Mouse (Mus musculus): Measurements from ENCODE around the gene Fam102a. TPM values are rescaled to one million over a fixed set of nuclear protein-coding genes. Genes with fewer than 3 reads are reported as not detected.

Fam102a gene
- polyA plus RNA-seq, 1 experiment from 2014 or later, result 9.5 TPM

DNA sequence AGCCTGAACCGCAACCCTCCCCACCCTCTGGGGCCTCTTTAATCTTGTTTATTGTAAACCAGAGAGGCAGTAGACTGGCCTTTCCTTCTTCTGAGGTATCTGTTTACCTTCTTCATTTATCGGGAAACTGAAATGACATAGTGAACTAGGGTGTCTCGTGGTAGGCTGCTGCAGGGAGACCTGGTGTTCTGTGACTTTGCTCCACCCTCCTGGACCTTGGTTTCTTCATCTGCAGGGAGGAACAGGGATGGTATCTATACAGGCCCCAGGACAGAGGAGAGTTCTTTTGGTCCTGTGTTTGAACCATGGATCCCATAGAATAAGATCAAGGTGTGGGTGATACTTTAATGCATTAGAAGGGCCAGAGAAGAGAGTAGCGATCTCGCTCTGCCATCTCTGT is 16.1 kb downstream of the Fam102a start:
- 88% methylated on average over 5 of the region's 5 CpGs for WGBS
- Histone ChIP-seq H3K36me3 (no peaks in the 10 kb centered on the region), H3K9ac (no peak overlapping the region), H3K4me1 (replicated peaks) (peaks cover 35% of the 10 kb centered on the region), H3K4me2 (no peak overlapping the region), H3K4me3 (no peak overlapping the region), H3K9me3 (no peaks in the 10 kb centered on the region), H3K27me3 (no peaks in the 10 kb centered on the region), H3K27ac (replicated peaks) (no peak overlapping the region)
- ATAC-seq (ENCODE audit: low FRiP score, low read depth), result no peak

- WGBS, result 80% methylated on average over 7 of the region's 7 CpGs
- no peaks in the 10 kb centered on the region for H3K36me3 ChIP-seq
- no peak for ATAC-seq (ENCODE audit: low FRiP score, low read depth)
- H3K9me3 ChIP-seq, result no peaks in the 10 kb centered on the region
- H3K27ac ChIP-seq (replicated peaks), result no peak overlapping the region
- H3K4me2 ChIP-seq, result no peak overlapping the region
- peaks cover 39% of the 10 kb centered on the region for H3K4me1 ChIP-seq (replicated peaks)
- no peaks in the 10 kb centered on the region for H3K27me3 ChIP-seq
- H3K9ac ChIP-seq, result no peak overlapping the region
- no peak overlapping the region for H3K4me3 ChIP-seq
These were observed 18.5 kb downstream of the Fam102a start for GRCm38 (mm10) chr2:32553592-32554148.

- Histone ChIP-seq H3K9me3 (no peaks in the 10 kb centered on the region), H3K27ac (replicated peaks) (peak overlapping the region; percentile 43; the same call in 1 of the 2 replicates), H3K4me1 (replicated peaks) (peaks cover 45% of the 10 kb centered on the region), H3K36me3 (no peaks in the 10 kb centered on the region), H3K4me2 (no peak overlapping the region), H3K27me3 (no peaks in the 10 kb centered on the region), H3K4me3 (no peak overlapping the region), H3K9ac (no peak overlapping the region)
- no peak for ATAC-seq (ENCODE audit: low FRiP score, low read depth)
- 25% methylated on average over 4 of the region's 4 CpGs for WGBS
These were observed 20.4 kb downstream of the Fam102a start for GRCm38 (mm10) chr2:32555484-32555883.

DNA sequence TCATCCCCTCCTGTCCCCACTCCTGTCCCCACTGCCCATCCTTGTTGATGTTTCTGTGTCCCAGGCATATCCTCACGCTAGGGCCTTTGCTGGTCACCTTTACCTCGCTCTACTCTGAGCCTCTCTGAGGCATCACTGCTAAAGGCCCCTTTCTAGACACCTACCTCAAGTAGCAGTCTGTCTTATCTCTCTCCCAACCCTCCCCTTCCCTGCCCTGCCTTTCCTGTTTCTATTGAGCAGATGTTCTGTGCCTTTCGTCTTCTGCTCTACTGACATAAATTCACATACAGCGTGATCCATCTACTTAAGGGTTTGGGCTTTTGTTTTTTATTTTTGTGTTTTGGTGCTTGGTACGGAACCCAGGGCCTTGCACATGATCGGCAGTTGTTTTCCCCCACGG is 20.9 kb downstream of the Fam102a start:
- Histone ChIP-seq H3K4me2 (no peak overlapping the region), H3K9ac (no peak overlapping the region; the same call in 1 of the 2 replicates), H3K9me3 (no peaks in the 10 kb centered on the region), H3K4me3 (no peak overlapping the region), H3K27me3 (no peaks in the 10 kb centered on the region), H3K27ac (replicated peaks) (peak overlapping the region; percentile 43), H3K4me1 (replicated peaks) (peaks cover 46% of the 10 kb centered on the region), H3K36me3 (no peaks in the 10 kb centered on the region)
- no peak for ATAC-seq (ENCODE audit: low FRiP score, low read depth)
- WGBS, result 64% methylated on average over 7 of the region's 7 CpGs

GRCm38 (mm10) chr2:32559570-32559969 is 24.4 kb downstream of the Fam102a start:
- Histone ChIP-seq H3K9ac (0 out of 2 replicates have a peak overlapping the region, but pooled peaks have one; percentile 9), H3K4me3 (no peak overlapping the region), H3K36me3 (peaks cover 9% of the 10 kb centered on the region; the same call in 1 of the 2 replicates), H3K4me2 (no peak overlapping the region), H3K27me3 (no peaks in the 10 kb centered on the region), H3K9me3 (no peaks in the 10 kb centered on the region), H3K27ac (replicated peaks) (peak overlapping the region; percentile 64), H3K4me1 (replicated peaks) (peaks cover 39% of the 10 kb centered on the region)
- peak; percentile 87 for ATAC-seq (ENCODE audit: low FRiP score, low read depth)
- WGBS, result 14% methylated on average over 5 of the region's 5 CpGs

DNA sequence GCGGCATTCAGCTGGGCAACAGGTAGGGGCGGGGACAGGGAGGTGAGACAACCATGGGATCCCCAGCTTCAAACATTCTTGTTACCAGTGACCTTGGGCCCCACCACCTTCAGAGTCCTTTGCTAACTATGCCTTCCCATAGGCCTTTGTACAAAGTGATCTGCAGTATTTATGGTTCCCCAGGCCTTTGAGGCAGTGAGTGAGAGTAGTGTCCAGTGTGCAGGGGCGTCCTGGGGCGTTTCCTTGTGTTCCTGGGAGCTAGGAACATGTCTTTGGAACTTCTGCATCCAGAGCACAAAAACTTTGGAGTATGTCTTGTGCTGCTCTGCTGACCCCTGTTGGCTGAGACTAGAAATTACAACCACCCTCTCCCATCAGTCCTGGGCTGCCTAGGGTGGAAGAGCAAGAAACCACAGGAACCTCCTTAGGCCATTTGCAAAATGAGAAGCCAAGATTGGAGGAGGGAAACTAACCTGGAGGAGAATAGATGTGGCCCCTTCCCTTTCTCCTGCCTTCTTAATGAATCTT is 31.5 kb downstream of the Fam102a start:
- Histone ChIP-seq H3K4me3 (no peak overlapping the region), H3K4me2 (no peak overlapping the region), H3K9ac (no peak overlapping the region), H3K27me3 (no peaks in the 10 kb centered on the region), H3K36me3 (peaks cover 33% of the 10 kb centered on the region), H3K4me1 (replicated peaks) (peaks cover 10% of the 10 kb centered on the region), H3K9me3 (no peaks in the 10 kb centered on the region), H3K27ac (replicated peaks) (no peak overlapping the region)
- ATAC-seq (ENCODE audit: low FRiP score, low read depth), result no peak
- 42% methylated on average over 4 of the region's 4 CpGs for whole genome bisulfite sequencing

- Histone ChIP-seq H3K4me1 (replicated peaks) (peaks cover 17% of the 10 kb centered on the region), H3K4me2 (no peak overlapping the region), H3K27ac (replicated peaks) (no peak overlapping the region), H3K27me3 (no peaks in the 10 kb centered on the region), H3K9ac (no peak overlapping the region), H3K4me3 (no peak overlapping the region), H3K36me3 (peaks cover 33% of the 10 kb centered on the region), H3K9me3 (no peaks in the 10 kb centered on the region)
- ATAC-seq (ENCODE audit: low FRiP score, low read depth), result no peak
- WGBS, result 65% methylated on average over 5 of the region's 5 CpGs
These were observed 33.0 kb downstream of the Fam102a start for GRCm38 (mm10) chr2:32568149-32568548.

GRCm38 (mm10) chr2:32568941-32569340 is 33.8 kb downstream of the Fam102a start:
- Histone ChIP-seq H3K9ac (no peak overlapping the region), H3K4me2 (no peak overlapping the region), H3K27me3 (no peaks in the 10 kb centered on the region), H3K27ac (replicated peaks) (no peak overlapping the region), H3K4me1 (replicated peaks) (peaks cover 17% of the 10 kb centered on the region), H3K36me3 (peaks cover 28% of the 10 kb centered on the region), H3K4me3 (no peak overlapping the region), H3K9me3 (no peaks in the 10 kb centered on the region)
- WGBS, result 85% methylated on average over 3 of the region's 3 CpGs
- no peak for ATAC-seq (ENCODE audit: low FRiP score, low read depth)

DNA sequence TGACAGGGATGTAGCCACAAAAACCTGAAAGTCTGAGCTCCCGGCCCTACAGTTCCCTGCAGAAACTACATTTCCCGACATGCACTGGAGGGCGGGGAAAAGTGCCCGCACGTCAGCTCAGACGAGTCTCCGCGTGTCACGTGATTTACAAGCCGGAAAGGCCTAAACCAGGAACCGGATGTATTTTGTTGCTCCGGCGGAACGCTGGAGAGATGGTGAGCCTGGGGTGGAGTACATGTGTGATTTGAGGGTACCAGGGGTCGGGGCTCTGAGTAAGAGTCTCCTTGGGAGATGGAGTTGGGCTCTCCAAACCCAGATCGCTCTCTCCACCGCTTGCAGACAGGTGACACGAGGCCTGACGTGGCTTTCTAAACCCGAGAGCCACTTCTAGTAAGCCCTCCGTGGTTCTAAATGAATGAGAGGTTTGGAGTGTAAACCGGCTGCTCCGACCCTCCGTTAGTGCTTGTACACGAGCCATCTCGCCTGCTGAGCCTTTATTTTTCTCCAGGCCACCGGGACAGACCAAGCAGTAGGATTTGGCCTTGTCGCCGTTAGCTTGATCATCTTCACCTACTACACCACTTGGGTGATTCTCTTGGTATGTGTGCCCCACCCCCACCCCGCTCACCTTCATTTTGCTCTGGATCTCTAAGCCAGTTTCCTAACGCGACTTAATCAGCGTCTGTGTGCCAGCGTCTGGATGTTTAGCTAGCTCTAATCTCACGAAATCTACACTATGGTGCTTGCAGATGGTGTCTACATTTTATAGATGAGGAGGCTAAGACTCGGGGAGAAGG is 35.8 kb downstream of the Fam102a start, which contains the start of gene Dpm2:
Dpm2 (plus strand) TSS at position 161 of the 797 bp plus-strand sequence.
- Histone ChIP-seq H3K4me1 (replicated peaks) (peaks cover 29% of the 10 kb centered on the region), H3K9ac (peak within 1 kb of the TSS; percentile 69), H3K4me2 (peak within 1 kb of the TSS; percentile 88), H3K9me3 (no peaks in the 10 kb centered on the region), H3K36me3 (peaks cover 15% of the 10 kb centered on the region), H3K27ac (replicated peaks) (peak within 1 kb of the TSS; percentile 75), H3K4me3 (peak within 1 kb of the TSS; percentile 71), H3K27me3 (no peaks in the 10 kb centered on the region)
- WGBS, result 2% methylated on average over 36 of the region's 36 CpGs
- peak; percentile 72 for ATAC-seq (ENCODE audit: low FRiP score, low read depth)

DNA sequence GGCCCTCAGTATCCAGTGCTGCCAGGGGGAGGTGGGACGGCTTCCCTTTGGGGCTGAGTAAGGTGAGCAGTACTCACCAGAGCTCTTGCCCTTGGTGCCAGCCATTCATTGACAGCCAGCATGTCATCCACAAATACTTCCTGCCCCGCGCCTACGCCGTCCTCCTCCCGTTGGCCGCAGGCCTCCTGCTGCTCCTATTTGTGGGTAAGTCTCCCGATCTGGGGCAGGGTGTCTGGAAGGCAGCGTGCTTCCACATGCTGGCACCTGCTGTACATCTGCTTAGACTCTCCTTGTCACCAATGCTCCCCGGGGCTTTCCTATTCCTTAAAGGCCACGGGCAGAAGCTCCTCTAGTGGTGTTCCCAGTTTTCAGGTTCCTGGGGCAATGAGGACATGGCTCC is 37.1 kb downstream of the Fam102a start:
- peaks cover 33% of the 10 kb centered on the region for H3K4me1 ChIP-seq (replicated peaks)
- ATAC-seq (ENCODE audit: low FRiP score, low read depth), result no peak
- no peak overlapping the region for H3K9ac ChIP-seq
- no peaks in the 10 kb centered on the region for H3K27me3 ChIP-seq
- no peaks in the 10 kb centered on the region for H3K9me3 ChIP-seq
- H3K36me3 ChIP-seq, result peaks cover 13% of the 10 kb centered on the region
- H3K4me2 ChIP-seq, result peak overlapping the region; percentile 88
- 89% methylated on average over 11 of the region's 11 CpGs for WGBS
- H3K4me3 ChIP-seq, result no peak overlapping the region
- H3K27ac ChIP-seq (replicated peaks), result no peak overlapping the region

DNA sequence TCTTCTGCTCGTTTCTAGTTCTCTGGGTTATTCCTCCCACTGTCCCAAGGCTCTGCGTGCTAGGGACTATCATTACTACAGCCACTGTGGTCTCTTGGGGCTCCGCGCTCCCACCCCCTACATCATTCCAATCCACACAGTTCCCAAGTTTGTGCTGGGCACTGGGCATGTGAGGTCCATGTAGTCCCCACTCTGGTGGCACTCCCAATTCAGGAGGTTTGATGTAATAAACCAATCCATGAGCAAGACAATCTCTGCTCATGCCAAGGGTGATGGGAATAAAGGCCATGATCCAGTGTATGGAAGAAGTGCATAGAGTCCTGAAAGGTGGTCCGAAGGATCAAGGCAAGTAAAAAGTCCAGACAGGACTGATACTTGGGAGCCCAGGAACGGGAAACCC is 39.4 kb downstream of the Fam102a start, which contains the start of gene Pip5kl1:
Pip5kl1 (plus strand) TSS at position 301 of the 400 bp plus-strand sequence.
- Histone ChIP-seq H3K9me3 (no peaks in the 10 kb centered on the region), H3K9ac (peak within 1 kb of the TSS; percentile 59), H3K36me3 (no peaks in the 10 kb centered on the region), H3K4me2 (peak within 1 kb of the TSS; percentile 94), H3K27ac (replicated peaks) (peak within 1 kb of the TSS; percentile 46), H3K4me1 (replicated peaks) (peaks cover 33% of the 10 kb centered on the region), H3K27me3 (peaks cover 10% of the 10 kb centered on the region), H3K4me3 (peak within 1 kb of the TSS; percentile 54)
- 84% methylated on average over 6 of the region's 6 CpGs for WGBS
- ATAC-seq (ENCODE audit: low FRiP score, low read depth), result no peak

- peak overlapping the region; percentile 59 for H3K9ac ChIP-seq
- H3K27ac ChIP-seq (replicated peaks), result peak overlapping the region; percentile 46
- peak overlapping the region; percentile 94 for H3K4me2 ChIP-seq
- H3K36me3 ChIP-seq, result no peaks in the 10 kb centered on the region
- peak overlapping the region; percentile 54 for H3K4me3 ChIP-seq
- H3K9me3 ChIP-seq, result no peaks in the 10 kb centered on the region
- ATAC-seq (ENCODE audit: low FRiP score, low read depth), result no peak
- H3K4me1 ChIP-seq (replicated peaks), result peaks cover 33% of the 10 kb centered on the region
- WGBS, result 1% methylated on average over 26 of the region's 26 CpGs
- H3K27me3 ChIP-seq, result peaks cover 16% of the 10 kb centered on the region
These were observed 39.9 kb downstream of the Fam102a start for GRCm38 (mm10) chr2:32574901-32575585.
